Mouse (Mus musculus): ENCODE measurements around the gene Cgn.

DNA sequence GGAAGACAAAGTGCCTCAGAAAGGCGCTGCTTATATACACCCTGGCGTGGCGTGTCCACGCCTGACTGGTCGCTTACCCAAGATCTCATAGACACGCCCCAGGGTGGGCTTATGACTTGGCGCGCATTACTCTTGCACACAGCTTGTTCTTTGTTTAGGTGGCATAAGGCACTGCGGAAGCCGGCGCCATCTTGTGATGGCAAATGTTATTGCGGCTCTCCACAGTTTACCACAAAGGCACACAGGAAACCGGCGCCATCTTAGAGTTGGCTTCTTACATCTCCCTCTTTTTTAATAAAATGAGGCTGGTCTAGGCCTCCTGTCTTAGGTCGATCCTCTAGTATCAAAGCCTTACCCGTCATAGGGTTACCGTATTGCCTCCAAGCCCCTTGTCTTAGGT lies 40.6 kb downstream of the Cgn start:
- no peak for TF ChIP-seq CTCF (IDR thresholded peaks at IDR 0.05; ENCODE audit: extremely low read depth, insufficient read depth, low read length)
- no peak for TF ChIP-seq POLR2A (IDR thresholded peaks at IDR 0.05; ENCODE audit: extremely low read depth, insufficient read depth, low read length)

Measured in cortical plate, adult 2 months (tissue).